Mouse (Mus musculus) heart, adult 2 months (tissue): ENCODE results near the gene Synpo2l. TPM values are rescaled to one million over a fixed set of nuclear protein-coding genes. Genes with fewer than 3 reads are reported as not detected.
"Not testable (repeated sequence)": the region's sequence is repeated elsewhere in the genome, so short reads cannot be mapped to it uniquely, and the experiment has no call there.

ENCODE experiments used
- DNase-seq, 2 experiments: peaks; one replicate each; pipeline ENCODE4 v3.0.0; 2021
- H3K27ac ChIP-seq: fragments of 200-600 bp; 2 replicates; pipeline ENCODE4 v1.8.1; 2022
- H3K27me3 ChIP-seq: fragments of 200-500 bp; 2 replicates; pipeline ENCODE4 v1.6.1; 2012; ENCODE audit warnings: mild to moderate bottlenecking, low read length, inconsistent platforms, mixed read lengths; ENCODE audit not compliant: control insufficient read depth, insufficient read depth
- H3K36me3 ChIP-seq: fragments of 200-500 bp; 2 replicates; pipeline ENCODE4 v1.6.1; 2012; ENCODE audit warnings: low read length, inconsistent platforms; ENCODE audit not compliant: control insufficient read depth, insufficient read depth
- H3K4me1 ChIP-seq: fragments of 200-500 bp; 2 replicates; pipeline ENCODE4 v1.6.1; 2011; ENCODE audit warnings: low read length; ENCODE audit not compliant: control insufficient read depth, insufficient read depth
- H3K4me3 ChIP-seq: fragments of 200-600 bp; 2 replicates; pipeline ENCODE4 v1.8.1; 2022
- H3K79me2 ChIP-seq: fragments of 200-500 bp; replicated peaks from 2 replicates; pipeline ENCODE4 v1.6.1; 2012; ENCODE audit warnings: mild to moderate bottlenecking, inconsistent platforms, low read length, moderate library complexity, mixed read lengths; ENCODE audit not compliant: control insufficient read depth, insufficient read depth
- H3K9ac ChIP-seq: fragments of 200-500 bp; 2 replicates; pipeline ENCODE4 v1.6.1; 2012; ENCODE audit warnings: low read depth, mild to moderate bottlenecking, control low read depth, inconsistent platforms, low read length, mixed read lengths
- CTCF ChIP-seq: fragments of 200-600 bp; IDR thresholded peaks from 2 replicates; pipeline ENCODE4 v1.8.1; 2022; ENCODE audit warnings: antibody characterized with exemption, mild to moderate bottlenecking, moderate library complexity
- EP300 ChIP-seq: fragments of 200-500 bp; IDR thresholded peaks from 2 replicates; pipeline ENCODE4 v1.6.1; 2011; ENCODE audit warnings: low read depth, low read length, control low read depth; ENCODE audit not compliant: insufficient read depth
- POLR2A ChIP-seq: fragments of 200-500 bp; IDR thresholded peaks from 2 replicates; pipeline ENCODE4 v1.6.1; 2011; ENCODE audit warnings: mild to moderate bottlenecking, low read depth, low read length, control low read depth; ENCODE audit not compliant: insufficient read depth
- WGBS: fragments of 180-500 bp; shearing (Covaris S2); methylation state at CpG from one replicate; pipeline ENCODE4 v1.1.7; 2018; 5-methylcytosine and 5-hydroxymethylcytosine counted together
- intact Hi-C: fragments of 180-260 bp; cut with DNase I; formaldehyde crosslinking; loops from one replicate; pipeline ENCODE4 v1.15.1; 2025
- polyA plus RNA-seq: library from polyadenylated mRNA; depleted of rRNA; stranded (reverse); fragments of >200 nt; gene quantifications from 2 replicates; pipeline ENCODE4 v1.2.3, GENCODE M21; 2012
- total RNA-seq, 2 experiments: library from RNA; stranded (reverse); gene quantifications; 2 replicates each; pipeline ENCODE4 v1.2.3; 2021

Gene Synpo2l
- total and polyA plus RNA-seq, 3 experiments = 63.4 to 126 (median 96.8) TPM

DNA sequence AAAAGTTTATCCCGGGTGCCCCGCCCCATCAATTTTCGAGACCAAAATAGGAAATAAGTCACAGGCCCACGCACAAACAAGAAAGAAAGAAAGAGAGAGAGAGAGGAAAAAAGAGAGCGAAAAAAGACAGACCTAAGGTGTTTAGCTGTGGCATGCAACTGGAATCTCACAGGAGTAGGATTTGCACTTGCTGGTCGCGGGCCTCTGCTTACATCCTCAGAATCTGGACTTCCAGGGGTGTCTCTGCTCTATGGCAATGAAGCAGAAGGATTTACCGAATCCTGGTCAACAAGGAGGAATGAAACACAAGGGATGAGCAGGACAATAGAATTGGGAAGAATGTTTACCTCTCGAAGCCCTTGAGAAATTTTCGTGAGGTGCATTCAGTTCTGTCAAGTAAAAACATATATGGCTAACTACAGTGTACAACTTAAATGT lies 26.7 kb downstream of the Synpo2l start:
- no peaks in the 10 kb centered on the region for H3K79me2 ChIP-seq
- peaks cover 2% of the 10 kb centered on the region for H3K36me3 ChIP-seq
- 14% methylated on average over 10 of the region's 10 CpGs for WGBS
- no peaks in the 10 kb centered on the region for H3K27me3 ChIP-seq
- intact Hi-C loops = loop anchor here (1.0 to 10.0 kb wide), 4 partner anchors 19 to 247 kb away; partner anchors contain the start of genes Mrps16 and Ppp3cb
- TF ChIP-seq POLR2A (no peak), CTCF (no peak), EP300 (no peak)
- peak overlapping the region; percentile 94 for H3K27ac ChIP-seq
- peak overlapping the region; percentile 88 for H3K9ac ChIP-seq
- no peaks in the 10 kb centered on the region; the same call in none of the 2 replicates for H3K4me1 ChIP-seq
- peak overlapping the region; percentile 94 for H3K4me3 ChIP-seq
- no peak for DNase-seq

DNA sequence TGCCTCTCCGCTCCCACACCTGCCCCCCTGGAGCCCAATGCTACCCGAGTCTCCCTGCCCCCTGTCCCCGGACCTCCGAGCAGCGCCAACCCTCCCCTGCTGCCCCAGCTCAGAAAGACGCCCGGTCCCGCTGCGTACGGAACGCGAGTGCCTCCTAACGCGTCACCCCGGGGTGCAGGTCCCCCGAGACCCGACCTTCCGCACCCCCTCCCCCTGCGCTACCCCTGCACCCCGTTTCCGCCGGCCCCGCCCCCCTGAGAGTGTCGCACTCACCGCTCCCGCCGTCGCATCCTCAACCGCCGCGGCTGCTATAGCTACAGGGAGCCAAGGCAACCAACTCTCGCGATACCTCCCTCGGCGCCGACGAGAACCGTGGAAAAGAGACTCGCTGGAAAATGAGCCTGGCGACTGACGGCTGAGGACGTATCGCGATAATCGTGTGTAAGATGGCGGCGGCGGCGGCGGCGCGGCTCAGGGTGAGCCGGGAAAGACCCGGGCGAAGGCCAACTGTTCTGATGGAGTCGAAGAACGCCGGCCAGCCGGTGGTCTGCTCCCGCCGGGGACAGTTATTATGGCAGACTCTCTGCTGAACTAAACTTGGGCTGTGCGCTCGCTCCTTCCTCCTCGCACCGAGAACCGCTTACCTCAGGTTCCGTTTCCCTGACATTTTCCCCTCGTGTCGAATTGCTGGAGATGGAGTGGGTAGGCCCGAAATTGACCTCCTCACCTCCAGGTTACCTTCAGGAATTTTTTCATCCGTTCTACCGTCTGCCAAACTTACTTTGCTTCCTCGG lies 27.3 kb downstream of the Synpo2l start, which contains the start of gene Usp54:
Gene Usp54, minus strand, starts transcription at position 420 of the 794 bp plus-strand sequence.
- peak; percentile 69; the same call in 1 of the 2 replicates for TF ChIP-seq EP300
- TF ChIP-seq CTCF = no peak
- peak; percentile 85 for TF ChIP-seq POLR2A
- WGBS = under 1% methylated on average over 69 of the region's 73 CpGs
- peak; percentile 96 to 97 for DNase-seq
- Histone ChIP-seq H3K27me3 (no peaks in the 10 kb centered on the region), H3K27ac (peak within 1 kb of the TSS; percentile 94), H3K9ac (peak within 1 kb of the TSS; percentile 88), H3K4me3 (peak within 1 kb of the TSS; percentile 94), H3K4me1 (no peaks in the 10 kb centered on the region; the same call in none of the 2 replicates), H3K79me2 (no peaks in the 10 kb centered on the region), H3K36me3 (peaks cover 2% of the 10 kb centered on the region)
- intact Hi-C loops = loop anchor here (1.0 to 10.0 kb wide), 4 partner anchors 20 to 246 kb away; partner anchors contain the start of genes Mrps16 and Ppp3cb

DNA sequence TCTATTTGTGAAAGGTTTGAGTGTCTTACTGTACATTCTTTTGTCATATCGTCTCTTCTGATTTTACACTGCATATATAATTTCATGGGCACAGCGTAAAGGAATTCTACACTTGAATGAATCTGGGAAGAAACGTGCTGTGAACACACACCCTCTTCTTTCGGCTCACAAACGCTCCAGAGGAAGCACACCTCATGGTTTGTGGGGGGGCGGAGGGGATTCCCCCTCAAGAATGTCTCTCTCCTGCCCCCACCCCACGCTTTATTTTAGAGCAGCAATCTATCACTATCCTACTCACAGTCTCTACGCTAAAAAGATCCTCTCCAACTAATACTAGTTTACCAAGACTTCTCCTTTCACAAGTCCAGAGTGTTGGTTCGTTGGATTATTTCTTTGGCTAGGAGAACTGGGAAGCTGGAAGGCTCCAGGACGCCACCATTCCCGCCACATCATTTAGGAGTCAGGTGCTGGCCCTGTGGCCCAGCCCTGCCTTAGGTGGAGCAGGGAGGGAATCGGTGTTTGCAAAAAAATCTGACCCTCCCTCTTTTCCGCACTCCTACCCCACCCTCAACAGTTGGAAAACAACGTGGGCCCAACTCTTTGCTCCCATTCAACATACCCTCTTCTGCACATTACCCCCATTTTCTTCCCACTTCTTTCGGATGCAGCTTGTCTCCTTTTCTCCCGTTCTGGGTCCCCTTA lies 28.1 kb downstream of the Synpo2l start:
- no peak for DNase-seq
- WGBS = 10% methylated on average over 16 of the region's 16 CpGs
- H3K27ac ChIP-seq = peak overlapping the region; percentile 94

DNA sequence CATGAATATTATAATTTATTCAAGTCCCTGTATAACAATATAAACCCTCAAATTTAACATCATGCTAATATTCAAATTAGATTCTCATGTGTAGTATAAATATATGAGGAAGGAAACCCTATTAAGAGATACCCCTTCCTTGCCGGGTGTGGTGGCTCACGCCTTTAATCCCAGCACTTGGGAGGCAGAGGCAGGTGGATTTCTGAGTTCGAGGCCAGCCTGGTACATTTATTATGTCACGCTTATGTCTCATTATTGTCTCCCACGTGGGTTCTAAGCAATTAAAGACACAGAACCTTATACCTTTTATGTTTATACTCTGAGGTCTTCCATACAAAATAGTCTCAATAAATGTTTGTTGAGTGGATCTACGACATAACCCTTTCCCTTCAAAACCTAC lies 29.5 kb downstream of the Synpo2l start:
- no peak for TF ChIP-seq EP300
- TF ChIP-seq POLR2A = no peak
- TF ChIP-seq CTCF = no peak
- intact Hi-C loops = no loop called here
- 88% methylated on average over 6 of the region's 6 CpGs for WGBS

More for the DNA sequence above, 28.1 kb downstream of the Synpo2l start:
- intact Hi-C loops = loop anchor here (2.0 to 10.0 kb wide), 3 partner anchors 21 to 245 kb away; partner anchors contain the start of gene Mrps16
- H3K36me3 ChIP-seq = peaks cover 2% of the 10 kb centered on the region
- TF ChIP-seq POLR2A (no peak), EP300 (no peak), CTCF (no peak)
- peak overlapping the region; percentile 64 for H3K9ac ChIP-seq
- H3K79me2 ChIP-seq = no peaks in the 10 kb centered on the region
- H3K4me3 ChIP-seq = peak overlapping the region; percentile 94
- no peaks in the 10 kb centered on the region; the same call in none of the 2 replicates for H3K4me1 ChIP-seq
- H3K27me3 ChIP-seq = no peaks in the 10 kb centered on the region

DNA sequence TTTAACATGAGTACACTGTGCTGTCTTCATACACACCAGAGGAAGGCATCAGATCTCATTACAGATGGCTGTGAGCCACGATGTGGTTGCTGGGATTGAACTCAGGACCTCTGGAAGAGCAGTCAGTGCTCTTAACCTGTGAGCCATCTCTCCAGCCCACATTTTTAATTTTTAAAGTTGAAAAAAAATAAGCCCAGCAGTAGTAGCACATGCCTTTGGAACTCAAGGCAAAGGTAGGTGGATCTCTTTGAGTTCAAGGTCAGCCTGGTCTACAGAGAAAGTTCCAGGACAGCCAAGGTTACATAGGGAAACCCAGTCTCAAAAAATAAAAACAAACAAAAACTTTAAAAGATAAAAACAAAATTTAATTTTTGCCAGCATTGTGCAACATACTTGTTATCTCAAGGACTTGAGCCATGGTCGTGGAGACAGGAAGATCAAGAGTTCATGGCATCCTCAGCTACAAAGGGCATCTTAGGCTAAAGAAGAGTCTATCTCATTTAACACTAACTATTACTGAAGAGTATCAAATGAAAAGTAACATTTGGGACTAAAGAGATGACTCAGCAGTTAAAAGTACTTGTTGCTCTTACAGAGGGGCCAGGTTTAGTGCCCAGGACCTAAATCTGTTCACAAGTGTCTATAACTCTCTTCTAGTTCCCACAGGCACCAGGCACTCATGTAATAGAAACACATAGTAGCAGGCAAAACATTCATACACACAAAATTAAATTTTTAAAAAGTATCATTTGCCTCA lies 30.2 kb downstream of the Synpo2l start:
- 61% methylated on average over 2 of the region's 2 CpGs for WGBS
- Histone ChIP-seq H3K4me1 (no peaks in the 10 kb centered on the region; the same call in none of the 2 replicates), H3K4me3 (no peak overlapping the region), H3K27me3 (no peaks in the 10 kb centered on the region), H3K27ac (no peak overlapping the region), H3K9ac (no peak overlapping the region), H3K79me2 (no peaks in the 10 kb centered on the region), H3K36me3 (peaks cover 2% of the 10 kb centered on the region)
- no peak for DNase-seq
- intact Hi-C loops = no loop called here
- TF ChIP-seq POLR2A = no peak
- TF ChIP-seq CTCF = no peak
- no peak for TF ChIP-seq EP300

More for the DNA sequence above, 29.5 kb downstream of the Synpo2l start:
- no peak for DNase-seq
- Histone ChIP-seq H3K9ac (no peak overlapping the region), H3K27me3 (no peaks in the 10 kb centered on the region), H3K4me1 (no peaks in the 10 kb centered on the region; the same call in none of the 2 replicates), H3K79me2 (no peaks in the 10 kb centered on the region), H3K4me3 (no peak overlapping the region), H3K36me3 (peaks cover 2% of the 10 kb centered on the region), H3K27ac (no peak overlapping the region)

DNA sequence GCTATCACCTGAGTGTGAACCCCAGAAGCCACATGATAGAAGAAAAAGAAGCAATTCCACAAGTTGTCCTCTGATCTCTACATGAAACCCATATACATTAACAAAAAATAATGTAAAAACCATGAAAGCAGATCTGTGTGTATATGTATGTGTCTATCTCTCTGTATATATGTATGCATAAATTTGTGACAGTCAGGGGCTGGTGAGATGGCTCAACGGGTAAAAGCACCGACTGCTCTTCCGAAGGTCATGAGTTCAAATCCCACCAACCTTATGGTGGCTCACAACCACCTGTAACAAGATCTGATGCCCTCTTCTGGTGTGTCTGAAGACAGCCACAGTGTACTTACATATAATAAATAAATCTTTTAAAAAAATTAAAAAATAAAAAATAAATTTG lies 31.2 kb downstream of the Synpo2l start:
- 93% methylated on average over 3 of the region's 3 CpGs for WGBS
- H3K36me3 ChIP-seq = not testable (repeated sequence)

More for the DNA sequence above, 31.2 kb downstream of the Synpo2l start:
- H3K4me1 ChIP-seq, H3K4me3 ChIP-seq, H3K27ac ChIP-seq, H3K9ac ChIP-seq, H3K27me3 ChIP-seq, DNase-seq, intact Hi-C loops, H3K79me2 ChIP-seq: not testable (repeated sequence)
